Mouse (Mus musculus) heart, embryonic 11.5 days (tissue): Measurements from ENCODE around the gene Ky. TPM values are rescaled to one million over a fixed set of nuclear protein-coding genes. Genes with fewer than 3 reads are reported as not detected.

Experiments used
- ATAC-seq: fragments of 200-750 bp; cut with Nextera tagmentation; replicated peaks from 2 replicates; pipeline ENCODE4 v1.8.0; 2017; ENCODE audit warnings: moderate library complexity; ENCODE audit not compliant: insufficient number of reproducible peaks, low FRiP score, low TSS enrichment
- H3K27ac ChIP-seq: fragments of 300-500 bp; sonication (generic); 2 replicates; pipeline ENCODE4 v1.5.1; 2014; ENCODE audit warnings: mild to moderate bottlenecking, low read depth, low read length
- H3K27me3 ChIP-seq: fragments of 300-500 bp; sonication (generic); 2 replicates; pipeline ENCODE4 v1.6.1; 2014; ENCODE audit warnings: mild to moderate bottlenecking, low read length, mixed read lengths; ENCODE audit not compliant: control insufficient read depth, insufficient read depth
- H3K36me3 ChIP-seq: fragments of 300-500 bp; sonication (generic); 2 replicates; pipeline ENCODE4 v1.6.1; 2014; ENCODE audit warnings: mild to moderate bottlenecking, low read length, moderate library complexity, mixed read lengths; ENCODE audit not compliant: control insufficient read depth, insufficient read depth
- H3K4me1 ChIP-seq: fragments of 300-500 bp; sonication (generic); 2 replicates; pipeline ENCODE4 v1.6.1; 2014; ENCODE audit warnings: low read length; ENCODE audit not compliant: control insufficient read depth, insufficient read depth
- H3K4me2 ChIP-seq: fragments of 300-500 bp; sonication (generic); 2 replicates; pipeline ENCODE4 v1.6.1; 2014; ENCODE audit warnings: mild to moderate bottlenecking, moderate library complexity
- H3K4me3 ChIP-seq: fragments of 300-500 bp; sonication (generic); 2 replicates; pipeline ENCODE4 v1.5.1; 2014; ENCODE audit warnings: low read depth, low read length
- H3K9ac ChIP-seq: fragments of 300-500 bp; sonication (generic); 2 replicates; pipeline ENCODE4 v1.6.1; 2014; ENCODE audit warnings: mild to moderate bottlenecking, low read depth, low read length, moderate library complexity
- H3K9me3 ChIP-seq: fragments of 300-500 bp; sonication (generic); replicated peaks from 2 replicates; pipeline ENCODE4 v1.6.1; 2016; ENCODE audit warnings: low read length; ENCODE audit not compliant: control insufficient read depth
- WGBS: fragments of 180-500 bp; shearing (Covaris S2); extraction: QIAGEN DNeasy Blood & Tissue Kit; methylation state at CpG from one replicate; pipeline ENCODE4 v1.1.7; 2014; ENCODE audit not compliant: insufficient replicate concordance; 5-methylcytosine and 5-hydroxymethylcytosine counted together
- polyA plus RNA-seq: library from polyadenylated mRNA; unstranded; fragments of >200 nt; fragmentation: Nextera tagmentation; extraction: Ambion mirVana; gene quantifications from 2 replicates; pipeline ENCODE4 v1.2.1, GENCODE M21; 2014

Ky gene
- polyA plus RNA-seq, 1 experiment from 2014 or later: 0.27 TPM

- Histone ChIP-seq H3K27ac (no peak overlapping the region), H3K36me3 (no peaks in the 10 kb centered on the region), H3K9me3 (no peaks in the 10 kb centered on the region), H3K4me2 (no peak overlapping the region), H3K4me1 (no peaks in the 10 kb centered on the region; the same call in 1 of the 2 replicates), H3K27me3 (peaks cover 8% of the 10 kb centered on the region; the same call in 1 of the 2 replicates), H3K4me3 (no peak overlapping the region), H3K9ac (no peak overlapping the region)
- ATAC-seq: no peak
- WGBS: 49% methylated on average over 10 of the region's 10 CpGs
These were observed 46.2 kb downstream of the Ky start for GRCm38 (mm10) chr9:102551771-102552170.

DNA sequence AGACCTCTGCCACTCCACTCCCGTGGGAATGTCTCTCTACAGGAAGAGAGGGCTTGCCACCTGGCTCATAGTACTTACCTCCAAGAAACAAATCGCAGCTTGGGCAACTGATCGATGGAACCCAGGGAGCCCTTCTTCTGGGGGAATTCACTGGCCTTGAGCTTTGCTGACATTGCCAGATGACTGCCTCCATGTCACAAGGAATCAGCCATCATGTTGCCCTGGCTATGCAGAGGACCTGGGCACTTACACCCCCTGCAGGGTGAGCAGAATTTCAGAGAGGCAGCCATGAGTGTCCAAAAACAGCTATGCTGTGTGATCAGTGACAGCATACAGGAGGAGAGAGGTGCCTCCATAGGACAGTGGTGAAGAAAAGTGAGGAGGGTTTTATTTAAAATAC lies 48.2 kb downstream of the Ky start:
- WGBS: 84% methylated on average over 3 of the region's 3 CpGs
- ATAC-seq: no peak
- H3K4me3 ChIP-seq: no peak overlapping the region
- H3K9ac ChIP-seq: no peak overlapping the region
- H3K9me3 ChIP-seq: no peaks in the 10 kb centered on the region; the same call in 1 of the 2 replicates
- H3K4me1 ChIP-seq: no peaks in the 10 kb centered on the region; the same call in 1 of the 2 replicates
- H3K27ac ChIP-seq: no peak overlapping the region
- no peaks in the 10 kb centered on the region for H3K36me3 ChIP-seq
- H3K4me2 ChIP-seq: no peak overlapping the region
- H3K27me3 ChIP-seq: no peaks in the 10 kb centered on the region

DNA sequence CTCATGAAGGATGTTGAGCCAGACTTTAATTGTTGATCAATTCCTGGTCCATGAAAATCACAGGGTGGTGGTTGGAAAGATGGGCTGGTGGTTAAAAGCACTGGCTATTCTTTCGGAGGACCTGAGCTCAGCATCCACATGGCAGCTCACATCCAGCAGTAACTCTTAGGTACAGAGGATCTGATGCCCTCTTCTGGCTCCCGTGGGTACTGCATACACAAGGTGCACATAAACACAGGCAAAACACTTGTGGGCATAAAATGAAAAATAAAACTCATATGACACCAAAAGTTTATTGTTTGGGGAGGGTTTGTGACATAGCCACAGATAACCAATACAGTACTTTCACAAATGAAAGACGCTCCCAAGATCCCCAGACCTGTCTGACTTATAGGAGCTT lies 52.9 kb downstream of the Ky start:
- H3K9ac ChIP-seq: no peak overlapping the region
- no peaks in the 10 kb centered on the region; the same call in 1 of the 2 replicates for H3K9me3 ChIP-seq
- H3K4me3 ChIP-seq: no peak overlapping the region
- no peak overlapping the region for H3K27ac ChIP-seq
- ATAC-seq: no peak
- H3K4me2 ChIP-seq: no peak overlapping the region
- no peaks in the 10 kb centered on the region for H3K27me3 ChIP-seq
- no peaks in the 10 kb centered on the region for H3K4me1 ChIP-seq
- no peaks in the 10 kb centered on the region for H3K36me3 ChIP-seq
- 85% methylated on average over 3 of the region's 3 CpGs for WGBS

GRCm38 (mm10) chr9:102572888-102573287 lies 67.3 kb downstream of the Ky start:
- H3K36me3 ChIP-seq: no peaks in the 10 kb centered on the region
- WGBS: 67% methylated on average over 5 of the region's 5 CpGs
- no peak overlapping the region for H3K9ac ChIP-seq
- no peaks in the 10 kb centered on the region for H3K27me3 ChIP-seq
- H3K4me2 ChIP-seq: no peak overlapping the region
- no peaks in the 10 kb centered on the region for H3K4me1 ChIP-seq
- no peak overlapping the region for H3K4me3 ChIP-seq
- no peak overlapping the region for H3K27ac ChIP-seq
- H3K9me3 ChIP-seq: no peaks in the 10 kb centered on the region
- no peak for ATAC-seq

GRCm38 (mm10) chr9:102577480-102577879 lies 71.9 kb downstream of the Ky start:
- WGBS: 59% methylated on average over 5 of the region's 5 CpGs
- peaks cover 7% of the 10 kb centered on the region for H3K4me1 ChIP-seq
- no peaks in the 10 kb centered on the region for H3K9me3 ChIP-seq
- no peaks in the 10 kb centered on the region for H3K27me3 ChIP-seq
- no peaks in the 10 kb centered on the region for H3K36me3 ChIP-seq
- no peak overlapping the region for H3K4me3 ChIP-seq
- no peak for ATAC-seq
- no peak overlapping the region for H3K9ac ChIP-seq
- H3K4me2 ChIP-seq: no peak overlapping the region
- peak overlapping the region; percentile 64 for H3K27ac ChIP-seq

- Histone ChIP-seq H3K4me2 (no peak overlapping the region), H3K27ac (no peak overlapping the region), H3K4me1 (peaks cover 7% of the 10 kb centered on the region), H3K9me3 (no peaks in the 10 kb centered on the region), H3K36me3 (peaks cover 10% of the 10 kb centered on the region; the same call in 1 of the 2 replicates), H3K27me3 (no peaks in the 10 kb centered on the region), H3K9ac (no peak overlapping the region), H3K4me3 (no peak overlapping the region)
- 77% methylated on average over 12 of the region's 12 CpGs for WGBS
- no peak for ATAC-seq
These were observed 76.4 kb downstream of the Ky start for GRCm38 (mm10) chr9:102581921-102582469.

GRCm38 (mm10) chr9:102587347-102587746 lies 81.8 kb downstream of the Ky start:
- no peaks in the 10 kb centered on the region for H3K9me3 ChIP-seq
- peaks cover 10% of the 10 kb centered on the region; the same call in 1 of the 2 replicates for H3K36me3 ChIP-seq
- H3K27ac ChIP-seq: no peak overlapping the region
- no peak overlapping the region for H3K4me3 ChIP-seq
- ATAC-seq: no peak
- H3K27me3 ChIP-seq: no peaks in the 10 kb centered on the region
- 85% methylated on average over 5 of the region's 5 CpGs for WGBS
- no peak overlapping the region for H3K9ac ChIP-seq
- no peak overlapping the region for H3K4me2 ChIP-seq
- H3K4me1 ChIP-seq: no peaks in the 10 kb centered on the region

DNA sequence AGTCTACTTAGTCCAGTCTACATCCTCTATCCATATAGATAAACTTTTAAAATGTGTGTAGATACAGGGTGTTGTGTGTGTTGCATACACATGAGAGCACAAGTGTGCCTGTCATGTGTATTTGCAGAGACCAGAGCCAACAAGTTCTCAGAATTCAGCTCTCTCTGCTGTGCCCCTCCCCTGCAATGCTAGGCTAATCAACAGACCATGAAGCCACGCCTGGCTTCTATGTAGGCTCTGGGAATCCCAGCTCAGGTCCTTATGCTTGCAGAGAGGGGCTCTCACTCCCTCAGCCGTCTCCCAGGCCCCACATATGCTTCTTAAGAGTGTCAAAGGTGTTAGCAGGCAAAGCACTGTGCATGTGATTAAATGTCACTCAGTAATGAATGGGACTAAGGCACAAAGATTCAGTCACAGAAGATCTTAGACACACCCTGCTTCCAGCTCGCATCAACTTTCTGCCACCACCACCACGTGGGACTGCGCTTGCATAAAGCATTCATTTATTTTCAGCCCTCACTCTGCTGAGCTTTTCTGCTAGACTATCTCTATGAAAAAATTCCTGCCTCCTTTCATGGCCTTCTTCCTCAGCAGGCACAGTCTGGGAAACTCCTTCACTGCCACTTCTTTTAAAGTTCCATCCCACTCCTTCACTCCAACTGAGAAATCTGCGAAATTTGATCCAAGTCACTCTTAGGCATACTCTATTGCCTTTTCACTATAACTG lies 89.3 kb downstream of the Ky start:
- 73% methylated on average over 6 of the region's 6 CpGs for WGBS
- Histone ChIP-seq H3K27me3 (no peaks in the 10 kb centered on the region), H3K4me3 (no peak overlapping the region), H3K4me2 (no peak overlapping the region), H3K27ac (no peak overlapping the region), H3K4me1 (no peaks in the 10 kb centered on the region), H3K9ac (no peak overlapping the region), H3K9me3 (no peaks in the 10 kb centered on the region), H3K36me3 (peaks cover 10% of the 10 kb centered on the region; the same call in 1 of the 2 replicates)
- ATAC-seq: no peak
